Mouse (Mus musculus) cerebellum, adult 2 months (tissue): ENCODE results near the gene Npas4.

Experiments used
- CTCF ChIP-seq: fragments of 200-500 bp; IDR thresholded peaks from 2 replicates; pipeline ENCODE4 v1.5.1; 2011; ENCODE audit warnings: low read depth, mild to moderate bottlenecking, control low read depth, low read length, moderate library complexity, borderline replicate concordance; ENCODE audit not compliant: insufficient read depth
- POLR2A ChIP-seq: fragments of 200-500 bp; IDR thresholded peaks from 2 replicates; pipeline ENCODE4 v1.6.1; 2011; ENCODE audit warnings: low read length, control low read depth, borderline replicate concordance; ENCODE audit not compliant: insufficient read depth

- TF ChIP-seq CTCF (no peak), POLR2A (no peak)
Observed at GRCm38 (mm10) chr19:5032686-5033085, 42.6 kb upstream of the Npas4 start.
